Mouse (Mus musculus) thymus, postnatal 10 days (tissue): ENCODE results near the gene Gm3448.

Experiments used
- DNase-seq, 2 experiments: peaks; one replicate each; pipeline ENCODE4 v3.0.0; 2021; ENCODE audit warnings: low spot score in 2 of 2

The Gm3448 gene

DNA sequence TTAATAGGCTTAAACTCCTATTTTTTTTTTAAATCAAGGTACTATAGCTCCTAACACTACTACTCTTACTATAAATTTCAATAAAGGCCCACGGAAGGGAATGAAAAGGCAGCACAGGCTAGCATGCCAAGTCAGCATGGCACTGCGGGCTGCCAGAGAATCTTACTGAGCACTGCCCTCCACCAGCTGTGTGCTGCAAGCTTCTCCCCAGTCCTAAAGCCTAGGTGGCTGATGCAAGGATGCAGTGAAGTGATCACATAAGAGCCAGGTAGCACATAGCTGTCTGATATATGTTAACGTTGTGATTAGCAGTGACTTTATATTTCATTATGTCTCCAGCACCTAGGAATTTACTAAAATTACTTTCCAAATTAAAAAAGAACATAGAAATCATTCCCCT lies 81.4 kb downstream of the Gm3448 start:
- DNase-seq: peak in 1 of 2 experiments; percentile 11

GRCm38 (mm10) chr17:14958686-14959327 lies 82.5 kb downstream of the Gm3448 start:
- DNase-seq: peak in 1 of 2 experiments; percentile 13

GRCm38 (mm10) chr17:14953452-14953851 lies 87.9 kb downstream of the Gm3448 start:
- DNase-seq: no peak

DNA sequence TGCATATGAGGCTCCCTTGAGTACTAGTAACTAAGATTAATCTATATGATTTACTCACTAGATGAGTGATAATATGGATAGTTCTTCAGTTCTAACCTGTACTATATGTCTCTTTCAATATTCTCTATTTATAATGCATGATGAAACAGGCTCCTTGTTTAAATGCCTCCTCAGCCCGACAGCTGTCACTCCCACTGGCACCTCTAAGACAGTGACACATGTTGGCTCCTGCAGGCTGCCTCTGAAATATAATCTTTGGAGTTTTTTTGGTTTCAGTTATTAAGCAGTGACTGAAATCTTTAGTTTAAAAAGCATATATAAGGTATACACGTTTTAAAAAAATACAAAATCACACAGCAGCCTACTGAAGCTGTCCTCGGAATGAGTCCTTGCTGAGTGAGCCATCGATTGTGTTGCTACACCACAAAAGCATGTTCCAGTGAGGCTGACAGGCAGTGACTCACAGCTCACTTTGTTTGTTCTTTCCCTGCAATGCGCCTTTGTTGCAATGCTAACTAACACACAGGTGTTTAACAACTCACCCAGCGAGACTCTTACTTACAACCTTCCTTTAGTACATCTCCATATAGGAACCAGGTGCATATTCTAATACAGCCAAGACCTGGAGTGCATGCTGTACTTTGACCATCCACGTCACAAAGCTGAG lies 92.0 kb downstream of the Gm3448 start:
- DNase-seq: no peak
